Mouse (Mus musculus): Measurements from ENCODE around the gene Vmn1r43.
"Not testable (repeated sequence)": the region's sequence is repeated elsewhere in the genome, so short reads cannot be mapped to it uniquely, and the experiment has no call there.

The Vmn1r43 gene

GRCm38 (mm10) chr6:89876313-89876712 lies at the start of gene Vmn1r43, which contains the start of gene Vmn1r42:
Gene Vmn1r43 (minus strand): TSS chr6:89876413.
Gene Vmn1r42 (minus strand): TSS chr6:89876413.
- not testable (repeated sequence) for DNase-seq (ENCODE audit: low read depth, low spot score)

- DNase-seq (ENCODE audit: low read depth, low spot score): no peak
Observed at GRCm38 (mm10) chr6:89883812-89884211, 7.6 kb upstream of the Vmn1r43 start.

GRCm38 (mm10) chr6:89883360-89883759 lies 7.1 kb upstream of the Vmn1r43 start, which contains the start of gene Vmn1r44:
Gene Vmn1r44 (plus strand): TSS chr6:89883660.
- DNase-seq (ENCODE audit: low read depth, low spot score): no peak

GRCm38 (mm10) chr6:89880867-89881266 lies 4.7 kb upstream of the Vmn1r43 start:
- no peak for DNase-seq (ENCODE audit: low read depth, low spot score)

- DNase-seq (ENCODE audit: low read depth, low spot score): no peak
Observed at GRCm38 (mm10) chr6:89876963-89877362, 750 bp upstream of the Vmn1r43 start.

GRCm38 (mm10) chr6:89867976-89868375 lies 8.2 kb downstream of the Vmn1r43 start:
- no peak for DNase-seq (ENCODE audit: low read depth, low spot score)

GRCm38 (mm10) chr6:89867276-89867675 lies 8.9 kb downstream of the Vmn1r43 start:
- DNase-seq (ENCODE audit: low read depth, low spot score): no peak

- DNase-seq (ENCODE audit: low read depth, low spot score): no peak
Observed at GRCm38 (mm10) chr6:89863792-89864191, 12.4 kb downstream of the Vmn1r43 start.

GRCm38 (mm10) chr6:89859839-89860238 lies 16.4 kb downstream of the Vmn1r43 start:
- DNase-seq (ENCODE audit: low read depth, low spot score): no peak

- DNase-seq (ENCODE audit: low read depth, low spot score): no peak
Observed at GRCm38 (mm10) chr6:89857552-89857951, 18.7 kb downstream of the Vmn1r43 start.
